Mouse (Mus musculus): Measurements from ENCODE around the gene Mroh8. TPM values are rescaled to one million over a fixed set of nuclear protein-coding genes. Genes with fewer than 3 reads are reported as not detected.
A peak's percentile ranks its signal among the peaks of the same experiment; 100 is the strongest.

Mroh8 gene
- polyA plus RNA-seq, 1 experiment from 2014 or later: 0.42 TPM

DNA sequence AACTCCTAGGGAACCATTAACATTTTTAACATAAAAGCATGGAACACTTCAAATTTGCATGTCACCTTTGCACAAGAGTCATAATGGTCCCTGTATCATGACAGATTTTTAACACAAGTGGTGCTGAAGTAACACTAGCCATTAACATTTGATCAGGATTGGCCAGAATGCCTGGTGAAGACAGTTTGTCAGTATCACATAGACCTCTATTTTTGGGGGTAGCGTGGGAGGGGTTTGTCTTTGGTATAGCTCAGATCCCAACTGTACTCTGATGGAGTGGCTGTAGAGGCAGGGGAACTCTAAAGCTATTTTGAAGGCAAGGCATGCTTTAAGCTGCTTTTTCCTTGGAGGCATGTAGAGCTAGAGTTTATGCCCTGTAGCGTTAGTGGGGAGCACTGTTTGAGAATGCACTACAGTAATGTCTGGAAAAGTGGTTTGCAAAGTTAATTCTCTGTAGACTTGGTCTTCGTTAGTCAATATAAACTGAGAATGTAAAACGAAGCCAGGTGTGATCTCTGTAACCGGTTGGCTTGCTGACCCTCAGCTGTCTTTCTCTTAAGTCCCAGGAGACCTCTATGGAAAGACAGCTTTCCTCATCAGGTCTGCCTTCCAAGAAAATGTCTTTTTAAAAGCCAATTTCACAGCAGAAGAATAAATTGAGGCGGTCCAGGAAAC, 31.8 kb upstream of the Mroh8 start:
- Histone ChIP-seq H3K9ac (replicated peaks) (no peak overlapping the region), H3K27me3 (no peaks in the 10 kb centered on the region), H3K36me3 (peaks cover 93% of the 10 kb centered on the region), H3K4me1 (peaks cover 17% of the 10 kb centered on the region), H3K4me2 (replicated peaks) (no peak overlapping the region), H3K27ac (replicated peaks) (0 out of 2 replicates have a peak overlapping the region, but pooled peaks have one; percentile 35), H3K9me3 (no peaks in the 10 kb centered on the region), H3K4me3 (no peak overlapping the region)
- WGBS: 93% methylated on average over 6 of the region's 6 CpGs
- no peak for ATAC-seq (ENCODE audit: low FRiP score, low read depth)

DNA sequence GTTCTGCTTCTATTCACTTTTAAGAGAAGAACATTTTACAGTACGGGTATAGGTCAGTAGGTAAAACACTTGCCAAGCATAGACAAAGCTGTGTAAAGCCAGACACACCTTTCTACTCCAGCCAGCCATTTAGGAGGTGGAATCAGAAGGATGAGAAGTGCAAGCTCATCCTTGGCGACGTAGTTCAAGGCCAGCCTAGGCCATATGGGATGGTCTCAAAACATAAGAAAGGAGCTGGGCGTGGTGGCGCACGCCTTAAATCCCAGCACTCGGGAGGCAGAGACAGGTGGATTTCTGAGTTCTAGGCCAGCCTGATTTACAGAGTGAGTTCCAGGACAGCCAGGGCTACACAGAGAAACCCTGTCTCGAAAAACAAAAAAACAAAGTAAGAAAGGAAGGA, 30.3 kb upstream of the Mroh8 start:
- WGBS: 93% methylated on average over 8 of the region's 8 CpGs
- Histone ChIP-seq H3K4me2 (replicated peaks) (no peak overlapping the region), H3K27ac (replicated peaks) (no peak overlapping the region), H3K4me1 (peaks cover 17% of the 10 kb centered on the region), H3K9ac (replicated peaks) (no peak overlapping the region), H3K4me3 (no peak overlapping the region), H3K9me3 (no peaks in the 10 kb centered on the region), H3K36me3 (peaks cover 90% of the 10 kb centered on the region), H3K27me3 (no peaks in the 10 kb centered on the region)
- no peak for ATAC-seq (ENCODE audit: low FRiP score, low read depth)

DNA sequence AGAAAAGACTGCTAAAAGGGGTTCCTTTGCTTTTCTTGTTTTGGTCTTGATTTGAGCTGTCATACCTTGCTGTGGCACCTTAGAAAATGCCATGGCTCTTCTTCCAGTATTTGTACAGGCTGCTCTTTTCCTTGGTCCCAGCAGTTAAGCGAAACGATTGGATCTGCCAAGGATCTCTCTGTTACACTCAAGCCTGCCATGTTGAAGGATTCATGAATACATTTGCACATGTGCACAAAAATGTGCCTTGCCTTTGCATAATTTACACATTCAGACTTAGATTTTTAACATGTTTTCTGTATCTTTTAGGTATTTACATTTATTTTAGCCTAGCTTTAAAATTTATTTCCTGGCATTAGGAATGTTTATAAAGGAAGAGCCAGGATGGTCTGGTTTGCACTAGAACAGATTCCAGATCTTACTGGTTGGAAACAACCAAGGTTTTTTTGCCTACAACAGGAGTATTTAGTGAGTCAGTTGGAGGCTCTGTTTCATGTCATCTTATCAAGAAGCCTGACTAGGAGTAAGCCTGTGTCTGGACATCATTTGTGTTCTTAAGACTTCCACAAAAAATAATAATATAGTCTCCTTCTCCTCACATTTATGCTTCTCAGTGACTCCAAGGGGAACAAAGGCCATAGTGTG, 29.0 kb upstream of the Mroh8 start:
- H3K4me3 ChIP-seq: no peak overlapping the region
- 97% methylated on average over 2 of the region's 2 CpGs for WGBS
- peaks cover 5% of the 10 kb centered on the region for H3K4me1 ChIP-seq
- H3K9me3 ChIP-seq: no peaks in the 10 kb centered on the region
- H3K36me3 ChIP-seq: peaks cover 90% of the 10 kb centered on the region
- H3K9ac ChIP-seq (replicated peaks): no peak overlapping the region
- no peak overlapping the region for H3K4me2 ChIP-seq (replicated peaks)
- no peaks in the 10 kb centered on the region for H3K27me3 ChIP-seq
- no peak for ATAC-seq (ENCODE audit: low FRiP score, low read depth)
- no peak overlapping the region for H3K27ac ChIP-seq (replicated peaks)

DNA sequence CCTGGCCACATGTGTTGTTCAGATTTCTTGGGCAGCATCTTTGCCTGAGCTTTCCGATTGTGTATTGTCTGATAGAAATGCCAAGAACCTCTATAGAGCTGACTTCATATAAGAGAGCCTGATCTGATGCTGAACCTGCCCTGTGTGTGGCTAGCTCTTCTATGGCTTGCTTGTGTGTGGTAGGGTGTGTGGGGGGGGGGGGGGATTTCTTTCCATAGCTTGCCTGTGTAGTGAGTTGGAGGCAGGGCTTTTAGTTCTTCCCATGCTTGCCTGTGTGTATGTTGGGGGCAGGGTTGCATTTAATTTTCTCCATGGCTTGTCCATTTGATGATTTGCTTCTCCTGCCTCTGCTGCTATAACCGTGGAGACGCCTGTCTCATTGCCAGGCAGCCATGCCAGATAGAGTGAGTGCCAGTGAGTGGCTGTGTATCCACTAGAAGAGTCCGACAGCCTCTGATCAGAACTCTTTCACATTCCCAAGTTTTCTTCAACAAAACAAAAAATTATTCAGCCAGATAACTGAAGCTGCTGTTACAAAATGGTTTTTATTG, 28.4 kb upstream of the Mroh8 start:
- no peak for ATAC-seq (ENCODE audit: low FRiP score, low read depth)
- H3K27me3 ChIP-seq: no peaks in the 10 kb centered on the region
- H3K36me3 ChIP-seq: peaks cover 90% of the 10 kb centered on the region
- no peak overlapping the region for H3K4me2 ChIP-seq (replicated peaks)
- H3K4me1 ChIP-seq: no peaks in the 10 kb centered on the region
- no peak overlapping the region for H3K4me3 ChIP-seq
- H3K27ac ChIP-seq (replicated peaks): no peak overlapping the region
- 88% methylated on average over 4 of the region's 4 CpGs for WGBS
- no peaks in the 10 kb centered on the region for H3K9me3 ChIP-seq
- H3K9ac ChIP-seq (replicated peaks): no peak overlapping the region

DNA sequence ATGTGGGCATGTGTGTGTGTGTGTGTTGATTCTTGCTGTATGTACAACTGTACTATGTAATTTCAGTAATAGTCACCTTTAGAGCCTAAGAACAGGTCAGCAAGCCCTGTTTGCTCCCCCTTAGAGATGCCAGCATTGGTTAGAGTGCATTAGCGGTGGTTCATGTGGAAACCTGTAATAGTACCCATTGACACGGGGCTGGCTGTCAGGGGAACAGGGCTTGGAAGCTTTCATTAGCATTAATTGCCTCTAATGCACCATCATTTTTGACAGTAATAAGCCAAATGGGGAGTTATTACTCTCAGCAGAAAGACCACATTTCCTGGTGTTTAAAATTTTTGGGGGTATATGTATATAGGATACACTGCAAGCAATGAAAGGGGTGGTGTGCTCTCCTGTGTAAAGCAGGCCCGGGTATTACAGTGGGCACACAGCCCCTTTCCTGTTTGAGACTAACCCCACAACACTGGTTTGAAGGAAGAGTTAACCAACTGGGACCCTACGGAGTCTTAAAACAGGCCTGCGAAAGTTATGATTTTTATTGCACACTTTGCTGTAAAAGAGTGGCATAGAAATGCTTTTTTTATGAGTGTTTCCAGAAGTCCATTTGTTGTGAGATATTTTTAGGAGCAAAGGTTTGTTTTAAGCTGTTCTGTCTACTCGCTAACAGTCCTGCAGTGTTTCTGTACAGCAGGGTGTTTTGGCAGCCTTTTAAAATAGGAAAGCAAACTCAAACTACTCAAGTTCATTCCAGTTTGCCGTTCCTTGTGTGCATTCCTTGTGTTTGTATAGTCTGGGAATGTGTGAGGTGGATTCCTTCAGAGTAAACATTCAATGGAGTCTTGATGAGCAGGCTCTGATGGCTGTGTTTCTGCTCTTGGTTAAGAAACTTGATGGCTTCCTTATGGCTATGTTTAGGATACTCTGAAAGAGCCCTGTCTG, 27.0 kb upstream of the Mroh8 start:
- no peaks in the 10 kb centered on the region for H3K9me3 ChIP-seq
- no peaks in the 10 kb centered on the region for H3K4me1 ChIP-seq
- 86% methylated on average over 7 of the region's 7 CpGs for WGBS
- H3K36me3 ChIP-seq: peaks cover 87% of the 10 kb centered on the region
- H3K27me3 ChIP-seq: no peaks in the 10 kb centered on the region
- no peak overlapping the region for H3K9ac ChIP-seq (replicated peaks)
- no peak overlapping the region for H3K4me2 ChIP-seq (replicated peaks)
- no peak overlapping the region for H3K27ac ChIP-seq (replicated peaks)
- H3K4me3 ChIP-seq: no peak overlapping the region
- ATAC-seq (ENCODE audit: low FRiP score, low read depth): no peak

DNA sequence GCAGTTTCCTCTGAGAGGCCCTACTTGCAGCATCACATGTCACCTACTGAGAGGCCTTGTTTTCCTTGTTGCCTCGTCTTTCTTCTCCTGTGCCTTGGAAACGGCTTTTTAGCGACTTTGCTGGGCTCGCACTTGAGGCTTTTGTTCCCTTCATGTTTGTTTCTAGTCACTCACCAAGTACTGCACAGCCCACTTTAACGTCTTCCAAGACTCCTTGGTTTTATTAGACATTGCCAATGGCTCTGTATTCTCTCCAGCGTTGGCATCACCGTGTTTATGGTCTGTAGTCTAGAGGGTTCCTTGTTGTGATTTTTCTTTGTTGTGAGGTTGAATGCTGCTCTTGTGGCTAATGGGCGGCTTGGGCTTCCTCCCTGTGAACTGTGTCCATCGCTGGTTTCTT, 23.7 kb upstream of the Mroh8 start:
- peaks cover 88% of the 10 kb centered on the region for H3K36me3 ChIP-seq
- WGBS: 62% methylated on average over 9 of the region's 9 CpGs
- no peak overlapping the region for H3K9ac ChIP-seq (replicated peaks)
- no peak overlapping the region for H3K27ac ChIP-seq (replicated peaks)
- no peaks in the 10 kb centered on the region for H3K27me3 ChIP-seq
- no peaks in the 10 kb centered on the region for H3K9me3 ChIP-seq
- ATAC-seq (ENCODE audit: low FRiP score, low read depth): no peak
- H3K4me2 ChIP-seq (replicated peaks): no peak overlapping the region
- H3K4me3 ChIP-seq: no peak overlapping the region
- H3K4me1 ChIP-seq: no peaks in the 10 kb centered on the region

DNA sequence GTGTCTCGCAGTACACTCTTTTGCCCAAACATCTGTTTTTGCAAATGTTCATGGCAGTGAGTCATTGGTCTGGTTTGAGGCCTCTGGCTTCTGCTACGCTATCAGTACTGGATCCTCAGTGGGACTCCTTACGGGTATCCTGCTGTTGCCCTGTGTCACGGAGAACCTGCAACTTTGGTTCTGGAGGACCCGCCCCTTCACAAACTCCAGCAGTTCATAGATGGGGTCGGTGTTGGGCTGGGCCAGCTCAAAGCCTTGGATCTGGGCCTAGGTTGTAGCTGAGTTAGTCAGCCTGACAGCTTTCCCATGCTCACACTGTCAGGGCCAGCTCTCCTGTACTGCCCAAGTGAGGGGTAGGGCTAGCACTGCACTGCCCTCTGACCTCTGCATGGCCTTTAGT, 20.7 kb upstream of the Mroh8 start:
- no peak for ATAC-seq (ENCODE audit: low FRiP score, low read depth)
- Histone ChIP-seq H3K36me3 (peaks cover 93% of the 10 kb centered on the region), H3K27me3 (no peaks in the 10 kb centered on the region), H3K4me2 (replicated peaks) (no peak overlapping the region), H3K4me3 (no peak overlapping the region), H3K9ac (replicated peaks) (no peak overlapping the region), H3K9me3 (no peaks in the 10 kb centered on the region), H3K4me1 (no peaks in the 10 kb centered on the region), H3K27ac (replicated peaks) (no peak overlapping the region)
- WGBS: 93% methylated on average over 6 of the region's 6 CpGs

DNA sequence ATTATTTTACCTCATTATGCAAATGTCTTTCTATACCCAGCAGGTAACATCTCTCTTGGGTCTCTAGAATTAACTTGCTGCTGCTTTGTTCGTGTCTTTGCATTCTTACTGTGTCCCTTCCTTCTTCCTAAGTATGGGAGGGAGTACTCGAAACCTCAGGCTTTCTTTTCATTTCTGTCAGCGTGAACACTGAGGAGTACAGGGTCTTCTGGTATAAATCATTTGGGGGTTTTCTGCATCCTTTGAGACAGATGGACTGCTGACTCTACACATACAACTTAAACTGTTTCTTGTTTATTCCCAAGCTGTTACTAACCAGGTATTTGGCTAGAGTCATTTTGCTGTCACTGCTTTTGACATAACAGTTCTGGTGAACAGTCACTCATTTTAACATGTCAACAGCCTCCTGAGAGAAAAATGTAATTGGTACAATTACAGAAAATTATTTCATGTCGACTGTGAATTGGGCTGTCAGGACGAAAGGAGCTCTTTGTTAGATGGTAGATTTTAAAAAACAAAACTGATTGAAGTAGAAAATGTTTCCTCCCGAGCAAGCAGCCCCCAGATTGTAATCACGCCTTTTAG, 16.8 kb upstream of the Mroh8 start:
- Histone ChIP-seq H3K4me2 (replicated peaks) (no peak overlapping the region), H3K9ac (replicated peaks) (no peak overlapping the region), H3K27ac (replicated peaks) (no peak overlapping the region), H3K4me1 (no peaks in the 10 kb centered on the region), H3K27me3 (no peaks in the 10 kb centered on the region), H3K36me3 (peaks cover 96% of the 10 kb centered on the region), H3K4me3 (no peak overlapping the region), H3K9me3 (no peaks in the 10 kb centered on the region)
- no peak for ATAC-seq (ENCODE audit: low FRiP score, low read depth)
- WGBS: 82% methylated on average over 7 of the region's 7 CpGs

DNA sequence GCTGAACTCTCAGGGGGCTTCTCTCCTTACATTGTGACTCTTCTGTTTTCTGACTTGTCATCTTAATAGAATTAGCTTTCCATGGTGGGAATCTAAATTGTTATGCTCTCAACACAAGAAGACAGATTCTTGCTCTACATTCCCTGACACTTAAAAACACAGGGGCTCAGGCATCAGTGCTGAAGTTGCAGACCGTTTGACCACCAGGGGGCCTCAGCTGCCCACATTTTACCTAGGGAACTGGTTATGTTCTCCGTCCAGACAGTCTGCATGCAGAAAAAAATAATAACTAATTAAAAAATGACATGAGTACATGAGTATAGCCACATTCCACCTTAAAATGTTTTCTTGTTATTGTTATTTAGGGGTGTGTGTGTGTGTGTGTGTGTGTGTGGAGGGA, 12.7 kb upstream of the Mroh8 start:
- 14% methylated on average over 2 of the region's 2 CpGs for WGBS
- H3K9ac ChIP-seq (replicated peaks): no peak overlapping the region
- no peak overlapping the region for H3K27ac ChIP-seq (replicated peaks)

DNA sequence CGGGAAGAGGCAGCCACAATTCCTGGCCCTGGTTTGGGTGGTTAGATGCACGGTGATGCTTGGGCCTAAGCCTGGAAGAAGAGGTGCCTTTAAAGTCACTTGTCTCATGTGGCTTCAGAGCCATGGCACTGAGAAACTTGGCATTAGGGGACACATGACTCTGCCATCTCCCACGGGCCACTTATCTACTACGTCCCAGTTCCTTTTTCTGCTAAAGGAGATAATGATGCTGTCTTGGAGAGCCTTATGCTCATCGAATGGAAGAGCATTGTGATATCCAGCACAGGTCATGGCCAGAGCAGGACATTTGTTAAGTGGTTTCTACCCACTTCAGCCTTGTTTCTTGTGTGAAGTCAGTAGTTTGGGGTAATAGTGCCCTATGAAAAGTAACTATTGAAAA, 9.6 kb upstream of the Mroh8 start:
- no peak overlapping the region for H3K4me2 ChIP-seq (replicated peaks)
- 93% methylated on average over 5 of the region's 5 CpGs for WGBS
- no peaks in the 10 kb centered on the region for H3K27me3 ChIP-seq
- no peaks in the 10 kb centered on the region for H3K9me3 ChIP-seq
- H3K4me3 ChIP-seq: no peak overlapping the region
- no peak overlapping the region for H3K27ac ChIP-seq (replicated peaks)
- H3K36me3 ChIP-seq: peaks cover 83% of the 10 kb centered on the region
- no peak overlapping the region for H3K9ac ChIP-seq (replicated peaks)
- no peaks in the 10 kb centered on the region for H3K4me1 ChIP-seq
- ATAC-seq (ENCODE audit: low FRiP score, low read depth): no peak

More for the DNA sequence above, 12.7 kb upstream of the Mroh8 start:
- no peaks in the 10 kb centered on the region for H3K9me3 ChIP-seq
- no peaks in the 10 kb centered on the region for H3K27me3 ChIP-seq
- H3K36me3 ChIP-seq: peaks cover 89% of the 10 kb centered on the region
- H3K4me2 ChIP-seq (replicated peaks): no peak overlapping the region
- no peak overlapping the region for H3K4me3 ChIP-seq
- no peaks in the 10 kb centered on the region for H3K4me1 ChIP-seq
- no peak for ATAC-seq (ENCODE audit: low FRiP score, low read depth)

DNA sequence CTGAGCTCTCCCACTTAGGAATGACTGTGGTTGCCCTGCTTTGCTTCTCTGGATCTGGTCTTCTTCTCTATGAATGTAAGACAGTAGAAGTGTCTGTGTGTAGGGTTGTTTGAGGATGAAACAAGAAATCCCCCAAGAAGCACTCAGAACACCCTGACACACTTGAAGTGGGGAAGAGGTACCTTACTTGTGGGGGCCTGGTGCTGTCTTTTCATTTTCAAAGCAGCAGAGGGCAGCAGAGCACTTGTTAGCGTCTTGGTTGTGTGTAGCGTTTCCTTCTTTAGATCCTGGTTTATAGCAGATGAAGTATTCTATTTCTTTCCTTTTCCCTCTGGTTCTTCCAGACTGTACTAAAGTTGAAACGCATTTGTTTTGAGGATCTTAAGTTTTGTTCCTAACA, 8.2 kb upstream of the Mroh8 start:
- H3K27ac ChIP-seq (replicated peaks): no peak overlapping the region

More for the DNA sequence above, 8.2 kb upstream of the Mroh8 start:
- Histone ChIP-seq H3K9ac (replicated peaks) (no peak overlapping the region), H3K4me2 (replicated peaks) (no peak overlapping the region), H3K27me3 (no peaks in the 10 kb centered on the region), H3K4me1 (no peaks in the 10 kb centered on the region), H3K36me3 (peaks cover 81% of the 10 kb centered on the region), H3K4me3 (no peak overlapping the region), H3K9me3 (no peaks in the 10 kb centered on the region)
- whole genome bisulfite sequencing: 36% methylated on average over 3 of the region's 3 CpGs
- ATAC-seq (ENCODE audit: low FRiP score, low read depth): no peak

Data from midbrain, embryonic 12.5 days (tissue).